Mouse (Mus musculus) cerebellum, adult (tissue): ENCODE measurements at regions not wholly inside any gene's neighbourhood (a gene's known extent, or its start where the extent isn't known, plus 50 kb on each side); places are given as distances from the start of the nearest gene placed in this dataset.

ENCODE experiments used
- ATAC-seq: cut with Nextera tagmentation; 2 replicates; pipeline ENCODE4 v1.9.2; 2017; ENCODE audit warnings: mild to moderate bottlenecking, moderate library complexity, mixed read lengths; ENCODE audit not compliant: insufficient number of reproducible peaks, low FRiP score, low TSS enrichment

GRCm38 (mm10) chr6:51173620-51174442, 258.6 kb upstream of the Nfe2l3 start:
- ATAC-seq: no peak

DNA sequence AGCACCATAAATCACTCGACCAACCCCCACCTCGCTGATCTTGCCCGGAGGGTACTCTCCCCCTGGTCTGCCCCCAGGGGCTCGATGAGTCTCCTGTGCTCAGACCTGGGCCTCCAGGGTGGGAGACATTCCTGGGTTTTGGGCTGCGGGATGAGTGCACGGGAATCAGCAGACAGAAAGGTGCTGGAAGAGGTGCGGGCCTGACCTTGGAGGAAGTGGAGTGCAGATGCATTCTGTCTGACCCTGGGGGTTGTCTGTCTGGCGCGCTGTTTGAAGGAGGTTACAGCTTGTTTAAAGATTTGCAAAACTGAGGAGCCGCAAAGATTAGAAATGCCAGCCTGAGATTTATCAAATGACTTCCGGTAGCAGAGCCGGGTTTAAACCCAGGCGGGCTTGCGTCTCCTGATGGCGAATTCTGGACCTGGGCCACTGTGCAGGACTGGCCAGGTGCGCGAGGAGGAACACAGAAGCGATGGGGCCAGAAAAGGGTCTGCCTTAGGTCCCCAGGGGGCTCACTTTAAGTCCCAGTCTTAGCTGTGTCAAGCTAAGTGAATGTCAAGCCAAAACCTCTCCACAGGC, 257.9 kb upstream of the Nfe2l3 start:
- no peak for ATAC-seq

GRCm38 (mm10) chr6:51175616-51176590, 256.6 kb upstream of the Nfe2l3 start:
- no peak for ATAC-seq

DNA sequence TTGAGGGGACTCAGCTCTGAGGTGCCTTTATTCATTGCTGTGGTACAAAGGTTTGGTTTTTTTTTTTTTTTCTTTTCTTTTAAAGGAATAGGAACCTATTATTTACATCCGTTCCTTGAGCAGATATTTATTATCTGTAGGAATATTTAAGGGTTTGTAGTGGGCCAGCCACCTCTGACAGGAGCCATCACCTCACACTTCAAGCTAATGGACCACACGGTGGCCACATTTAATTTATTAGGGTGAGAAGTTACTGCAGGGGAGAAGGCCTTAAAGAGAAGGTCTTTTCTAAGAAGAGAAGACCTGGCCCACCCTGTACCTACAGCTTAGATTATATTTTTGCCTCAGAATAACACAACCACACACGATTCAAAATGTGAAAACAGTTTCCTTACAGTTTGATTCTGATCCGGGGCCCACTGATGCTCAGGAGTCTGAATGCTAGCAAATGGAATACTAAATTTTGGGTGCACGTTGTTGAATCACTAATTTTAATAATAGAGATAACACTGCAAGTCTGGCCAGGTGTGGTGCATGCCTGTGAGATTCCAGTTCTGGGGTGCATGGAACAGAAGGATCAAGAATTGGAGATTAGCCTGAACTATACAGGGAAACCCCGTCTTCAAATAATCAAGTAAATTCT, 255.6 kb upstream of the Nfe2l3 start:
- ATAC-seq: no peak

- no peak for ATAC-seq
These were observed 254.8 kb upstream of the Nfe2l3 start for GRCm38 (mm10) chr6:51177701-51178060.

GRCm38 (mm10) chr6:51178061-51178791, 254.2 kb upstream of the Nfe2l3 start:
- no peak for ATAC-seq

GRCm38 (mm10) chr6:51178799-51179398, 253.6 kb upstream of the Nfe2l3 start:
- ATAC-seq: no peak

GRCm38 (mm10) chr6:51179741-51180537, 252.5 kb upstream of the Nfe2l3 start:
- no peak for ATAC-seq

- ATAC-seq: no peak
These were observed 251.3 kb upstream of the Nfe2l3 start for GRCm38 (mm10) chr6:51180881-51181875.

DNA sequence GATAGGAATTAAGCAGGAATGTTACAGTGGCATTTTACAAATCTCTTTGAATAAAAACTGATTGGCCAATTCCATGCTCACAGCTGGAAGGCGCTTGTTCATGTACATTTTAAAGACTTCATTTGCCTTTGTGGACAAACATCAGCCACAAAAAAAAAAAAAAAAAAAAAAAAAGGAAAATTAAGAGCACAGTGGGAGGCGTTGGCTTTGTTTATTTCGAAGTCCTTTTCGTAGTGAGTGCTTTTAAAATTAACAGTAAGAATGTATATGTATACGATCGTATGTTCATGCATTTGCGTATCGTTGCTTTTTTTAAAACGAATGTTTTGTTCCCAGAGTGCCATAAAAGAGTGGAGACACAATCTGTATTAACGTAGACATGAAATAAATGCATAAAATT, 250.6 kb upstream of the Nfe2l3 start:
- no peak for ATAC-seq

- no peak for ATAC-seq
These were observed 249.6 kb upstream of the Nfe2l3 start for GRCm38 (mm10) chr6:51182771-51183284.

- no peak for ATAC-seq
These were observed 248.7 kb upstream of the Nfe2l3 start for GRCm38 (mm10) chr6:51183576-51184420.

- no peak for ATAC-seq
These were observed 248.0 kb upstream of the Nfe2l3 start for GRCm38 (mm10) chr6:51184500-51184899.

- no peak for ATAC-seq
These were observed 247.3 kb upstream of the Nfe2l3 start for GRCm38 (mm10) chr6:51185201-51185600.

DNA sequence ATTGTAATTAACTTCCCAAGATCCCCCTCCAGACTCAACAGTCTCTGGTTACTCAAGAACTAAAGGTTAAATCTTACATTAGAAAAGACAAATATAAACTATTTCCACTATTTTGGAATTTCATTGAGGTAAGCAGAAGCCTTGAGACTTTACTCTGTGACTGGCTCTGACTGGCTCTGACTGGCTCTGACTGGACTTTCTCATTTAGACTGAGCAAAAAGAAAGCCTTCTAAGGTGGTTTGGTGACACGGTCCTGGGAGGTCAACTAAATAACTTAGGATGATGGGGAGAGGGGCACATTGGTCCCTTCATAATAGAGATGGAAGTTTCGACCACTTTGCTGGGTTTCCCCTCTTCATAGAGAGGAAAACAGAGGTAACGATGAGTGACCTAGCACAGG, 243.3 kb upstream of the Nfe2l3 start:
- ATAC-seq: no peak

DNA sequence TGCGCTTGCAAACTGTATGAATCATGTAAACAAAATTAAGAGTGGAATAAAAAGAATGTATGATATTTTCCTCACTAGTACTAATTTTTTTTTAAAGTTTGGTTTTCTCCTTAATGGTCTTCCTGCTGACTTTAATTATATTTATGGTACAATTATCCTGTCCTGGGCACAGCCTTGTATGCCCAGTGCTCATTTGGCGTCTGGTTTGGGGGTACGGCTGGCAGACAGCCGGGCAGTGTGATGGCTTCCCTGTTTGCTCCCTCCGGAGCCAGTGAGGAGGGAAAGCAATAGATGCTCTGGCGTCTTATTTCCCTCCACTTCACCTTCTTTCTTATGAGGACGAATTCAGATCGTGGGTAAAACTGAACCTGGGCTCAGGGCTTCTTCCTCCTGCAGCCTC, 239.6 kb upstream of the Nfe2l3 start:
- ATAC-seq: no peak
